Mouse (Mus musculus) brain, embryonic 14.5 days (tissue): ENCODE data around the gene Nfkbie.

Experiments used
- CTCF ChIP-seq: fragments of 200-500 bp; IDR thresholded peaks from 2 replicates; pipeline ENCODE4 v1.5.1; 2012; ENCODE audit warnings: inconsistent platforms, mild to moderate bottlenecking, moderate library complexity, borderline replicate concordance; ENCODE audit not compliant: insufficient read depth, insufficient read length; ENCODE audit errors: extremely low read depth
- POLR2A ChIP-seq: fragments of 200-500 bp; IDR thresholded peaks from 2 replicates; pipeline ENCODE4 v1.6.1; 2012; ENCODE audit warnings: mild to moderate bottlenecking, inconsistent platforms, borderline replicate concordance; ENCODE audit not compliant: poor library complexity, insufficient read depth, insufficient read length, severe bottlenecking; ENCODE audit errors: extremely low read depth

GRCm38 (mm10) chr17:45510871-45511270, 44.6 kb upstream of the Nfkbie start:
- no peak for TF ChIP-seq CTCF
- TF ChIP-seq POLR2A: no peak
